Mouse (Mus musculus): ENCODE measurements around the gene Fkrp.
A peak's percentile ranks its signal among the peaks of the same experiment; 100 is the strongest.

Gene Fkrp

GRCm38 (mm10) chr7:16837916-16838803 lies 21.6 kb upstream of the Fkrp start:
- no peak for DNase-seq (ENCODE audit: inconsistent ontology term)

- no peak for DNase-seq (ENCODE audit: inconsistent ontology term)
Observed at GRCm38 (mm10) chr7:16830449-16830848, 13.9 kb upstream of the Fkrp start.

DNA sequence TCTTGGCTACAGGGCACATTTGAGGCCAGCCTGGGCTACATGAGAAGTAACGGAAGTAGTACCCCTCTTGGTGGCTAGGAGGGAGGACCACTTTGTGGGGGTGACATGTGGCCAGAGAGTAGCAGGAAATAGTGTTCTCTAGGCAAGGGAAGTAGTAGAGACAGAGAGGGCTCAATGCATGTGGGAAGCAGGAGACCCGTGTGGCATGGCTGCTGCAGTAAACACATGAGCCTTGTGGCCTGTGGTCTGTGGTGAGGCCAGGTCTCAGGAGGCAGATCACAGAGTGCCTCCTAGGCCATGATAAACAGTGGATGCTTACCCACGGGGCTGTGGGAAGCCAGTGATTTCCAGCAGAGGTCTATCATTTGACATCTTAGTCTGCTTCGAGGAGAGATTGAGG lies 10.7 kb upstream of the Fkrp start:
- DNase-seq (ENCODE audit: inconsistent ontology term), result no peak

- no peak for DNase-seq (ENCODE audit: inconsistent ontology term)
Observed at GRCm38 (mm10) chr7:16826571-16826970, 10.0 kb upstream of the Fkrp start.

DNA sequence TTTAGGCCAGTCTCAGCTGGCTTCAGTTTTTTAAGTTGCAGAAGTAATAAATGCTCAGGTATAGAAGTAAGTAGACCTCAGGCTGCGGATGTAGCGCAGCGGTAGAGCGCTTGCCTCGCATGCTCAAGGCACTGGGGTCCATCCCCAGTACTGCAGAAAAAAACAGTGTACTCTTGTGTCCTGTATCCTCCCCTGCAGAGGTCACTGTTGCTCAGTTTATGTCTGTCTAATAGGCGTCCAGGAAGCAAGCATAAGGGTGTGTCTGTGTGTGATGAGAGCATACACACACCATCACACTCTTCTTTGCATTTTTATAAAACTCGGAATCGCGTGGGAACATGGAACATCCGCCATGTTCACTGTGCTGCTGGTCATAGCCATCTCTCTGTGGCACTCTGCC lies 9.3 kb upstream of the Fkrp start:
- DNase-seq (ENCODE audit: inconsistent ontology term), result no peak

- DNase-seq (ENCODE audit: inconsistent ontology term), result no peak
Observed at GRCm38 (mm10) chr7:16823734-16824133, 7.2 kb upstream of the Fkrp start.

DNA sequence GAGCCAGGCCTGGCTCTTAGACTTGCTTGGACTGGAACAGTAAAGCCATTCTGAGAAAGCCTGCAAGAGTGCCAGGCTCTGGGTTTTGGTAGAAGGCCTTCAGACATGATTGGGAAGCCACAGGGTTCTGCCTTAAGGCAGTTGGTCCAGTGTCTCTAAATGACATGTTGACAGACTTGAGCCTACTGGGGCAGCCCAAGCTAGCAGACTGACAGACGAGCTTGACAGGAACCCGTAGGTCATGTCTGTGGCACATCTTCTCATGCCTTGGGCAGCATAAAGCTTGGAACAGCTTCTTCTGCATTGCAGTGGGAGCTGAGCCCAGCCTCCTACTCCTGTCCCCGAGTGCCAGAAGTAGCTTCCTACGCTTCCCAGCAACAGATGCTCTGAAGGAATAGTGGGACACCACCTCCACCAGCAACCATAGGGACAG lies 5.2 kb upstream of the Fkrp start:
- no peak for DNase-seq (ENCODE audit: inconsistent ontology term)

- no peak for DNase-seq (ENCODE audit: inconsistent ontology term)
Observed at GRCm38 (mm10) chr7:16821091-16821490, 4.6 kb upstream of the Fkrp start.

GRCm38 (mm10) chr7:16820271-16820763 lies 3.8 kb upstream of the Fkrp start:
- no peak for DNase-seq (ENCODE audit: inconsistent ontology term)

- no peak for DNase-seq (ENCODE audit: inconsistent ontology term)
Observed at GRCm38 (mm10) chr7:16819794-16820193, 3.3 kb upstream of the Fkrp start.

- DNase-seq (ENCODE audit: inconsistent ontology term), result no peak
Observed at GRCm38 (mm10) chr7:16817693-16818092, 1.2 kb upstream of the Fkrp start.

- DNase-seq (ENCODE audit: inconsistent ontology term), result peak; percentile 92
Observed at GRCm38 (mm10) chr7:16816078-16816474, 456 bp downstream of the Fkrp start.

DNA sequence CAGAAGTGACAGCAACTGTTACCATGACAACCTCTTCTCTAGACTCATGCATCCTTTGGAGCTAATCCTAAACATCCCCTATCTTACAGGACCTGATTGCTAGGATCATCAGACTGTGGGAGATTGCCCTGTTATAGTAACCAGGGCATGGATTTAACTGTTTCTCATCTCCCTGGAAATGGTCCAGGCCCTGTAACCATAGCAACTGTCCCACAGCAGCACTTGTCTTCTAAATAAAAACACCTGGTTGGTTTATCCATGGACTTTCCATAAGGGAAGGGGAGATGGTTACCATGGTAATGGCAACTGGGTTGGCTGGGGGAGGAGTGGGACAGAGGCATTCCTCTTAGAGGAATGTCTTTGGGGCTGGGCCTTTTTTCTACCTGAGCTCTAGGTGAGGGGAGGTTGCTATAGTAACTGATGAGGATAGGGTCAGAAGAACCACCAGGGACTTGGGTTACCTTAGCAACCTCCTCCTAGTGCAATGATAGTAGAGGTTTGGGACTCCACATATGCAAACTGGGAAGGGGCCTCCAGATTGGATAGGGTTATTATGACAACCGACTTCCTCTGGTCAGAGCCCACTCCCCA lies 1.1 kb downstream of the Fkrp start, which contains the start of gene Strn4:
Gene Strn4, plus strand, starts transcription at position 539 of the 591 bp plus-strand sequence.
- no peak for DNase-seq (ENCODE audit: inconsistent ontology term)

DNA sequence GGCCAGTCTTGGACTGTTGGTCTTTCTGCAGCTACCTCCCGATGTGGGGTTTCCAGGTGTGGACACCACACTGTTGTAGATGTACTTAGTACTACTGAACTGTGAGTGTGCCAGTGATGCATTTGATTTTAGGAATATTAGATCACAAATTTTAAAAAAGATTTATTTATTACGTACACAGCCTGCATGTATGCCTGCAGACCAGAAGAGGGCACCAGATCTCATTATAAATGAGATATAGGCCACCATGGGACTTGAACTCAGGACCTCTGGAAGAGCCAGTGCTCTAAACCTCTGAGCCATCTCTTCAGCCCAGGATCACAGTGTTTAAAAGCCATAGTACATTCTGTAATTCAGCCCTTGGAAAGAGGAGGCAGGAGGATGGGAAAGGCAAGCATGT lies 4.0 kb downstream of the Fkrp start:
- no peak for DNase-seq (ENCODE audit: inconsistent ontology term)

- DNase-seq (ENCODE audit: inconsistent ontology term), result no peak
Observed at GRCm38 (mm10) chr7:16811649-16812070, 4.9 kb downstream of the Fkrp start.

DNA sequence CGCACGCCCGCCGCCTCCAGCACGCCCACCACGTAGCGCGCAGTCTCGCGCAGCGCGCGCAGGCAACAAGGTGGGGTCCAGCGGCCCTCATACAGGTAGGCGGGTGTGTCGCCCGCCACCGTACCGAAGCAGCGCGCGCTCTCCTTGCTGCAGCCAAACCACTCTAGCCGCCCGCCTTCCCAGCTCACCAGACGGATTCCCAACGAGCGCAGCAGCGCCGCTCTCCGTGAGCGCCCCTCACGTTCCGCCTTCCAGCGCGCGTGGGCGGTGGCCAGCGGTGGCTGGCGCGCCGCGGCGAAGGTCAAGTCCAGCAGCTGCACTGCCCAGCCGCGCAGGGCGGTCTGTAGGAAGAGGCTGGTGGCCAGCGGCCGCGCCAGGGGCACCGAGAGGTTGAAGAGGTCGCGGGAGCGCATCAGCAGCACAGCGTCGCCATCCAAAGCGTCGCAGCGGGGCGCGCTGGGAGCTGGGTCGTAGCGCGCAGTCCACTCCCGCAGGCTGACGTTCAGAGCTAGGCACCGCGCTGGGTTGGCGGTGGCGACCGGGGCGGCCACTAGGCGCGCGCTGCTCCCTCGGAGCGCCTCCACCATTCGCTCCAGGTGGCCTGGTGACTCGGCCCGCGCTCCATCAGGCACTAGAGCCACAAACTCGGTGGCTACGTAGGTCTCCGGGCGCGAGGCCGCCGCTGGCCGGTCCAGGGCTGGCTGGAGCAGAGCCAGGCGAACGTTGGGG lies 5.4 kb downstream of the Fkrp start:
- DNase-seq (ENCODE audit: inconsistent ontology term), result peak; percentile 69

- no peak for DNase-seq (ENCODE audit: inconsistent ontology term)
Observed at GRCm38 (mm10) chr7:16810399-16810919, 6.1 kb downstream of the Fkrp start.

DNA sequence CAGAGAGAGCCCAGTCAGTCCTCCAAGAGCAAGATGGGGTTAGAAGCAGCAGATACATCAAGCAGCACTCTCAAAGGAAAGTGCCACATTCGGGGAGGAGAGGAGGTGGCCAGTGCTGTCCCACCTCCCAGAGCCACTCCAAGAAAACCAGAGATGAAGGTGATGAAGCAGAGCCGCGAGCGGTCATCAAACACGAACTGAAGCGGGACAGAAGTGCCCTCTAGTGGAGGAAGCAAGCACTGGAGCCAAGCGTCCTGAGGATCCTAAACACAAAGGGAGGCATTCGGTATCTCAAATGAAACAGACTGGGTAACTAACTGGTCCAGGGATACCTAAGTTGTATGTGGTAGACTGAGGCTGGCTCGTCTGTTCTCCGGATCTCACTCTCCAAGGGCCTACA lies 6.8 kb downstream of the Fkrp start:
- peak; percentile 51 for DNase-seq (ENCODE audit: inconsistent ontology term)

DNA sequence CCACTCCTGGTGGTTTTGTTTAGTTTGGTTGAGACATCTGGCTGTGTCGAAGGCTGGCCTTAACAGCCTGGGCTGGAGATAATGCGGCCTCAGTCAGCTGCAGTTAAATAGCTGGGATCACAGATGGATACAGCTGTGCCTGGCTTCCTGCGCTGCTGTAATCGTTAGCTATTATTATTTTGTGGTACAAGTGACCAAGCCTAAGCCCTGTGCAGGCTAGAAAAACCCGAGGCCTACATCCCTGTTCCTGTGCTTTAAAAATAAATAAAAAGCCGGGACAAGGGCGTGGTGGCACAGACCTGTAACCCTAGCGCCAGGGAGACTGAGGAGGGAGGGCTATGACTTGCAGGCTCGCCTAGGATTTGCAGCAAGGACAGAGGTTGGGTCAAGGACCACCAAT lies 7.9 kb downstream of the Fkrp start:
- DNase-seq (ENCODE audit: inconsistent ontology term), result no peak

GRCm38 (mm10) chr7:16807936-16808335 lies 8.6 kb downstream of the Fkrp start:
- DNase-seq (ENCODE audit: inconsistent ontology term), result no peak

- DNase-seq (ENCODE audit: inconsistent ontology term), result no peak
Observed at GRCm38 (mm10) chr7:16804409-16805028, 12.0 kb downstream of the Fkrp start.

GRCm38 (mm10) chr7:16794886-16795285 lies 21.6 kb downstream of the Fkrp start:
- no peak for DNase-seq (ENCODE audit: inconsistent ontology term)

Measured in Muller cell, postnatal 12 days (primary cell).